Mouse (Mus musculus): ENCODE measurements around the gene Hba-a1. TPM values are rescaled to one million over a fixed set of nuclear protein-coding genes. Genes with fewer than 3 reads are reported as not detected.

Gene Hba-a1
- polyA plus RNA-seq (2015; fragmentation: Nextera tagmentation; extraction: Ambion mirVana): 5,004 and 6,789 TPM in 2 replicates

GRCm38 (mm10) chr11:32283091-32283777 lies at the start of gene Hba-a1:
Gene Hba-a1, plus strand, starts transcription at chr11:32283511.

GRCm38 (mm10) chr11:32267188-32267884 lies 16.0 kb upstream of the Hba-a1 start, which contains the start of gene Nprl3:
Gene Nprl3, minus strand, starts transcription at chr11:32267707.

GRCm38 (mm10) chr11:32276347-32276746 lies 7.0 kb upstream of the Hba-a1 start, which contains the start of gene Hba-x:
Gene Hba-x, plus strand, starts transcription at chr11:32276400.

GRCm38 (mm10) chr11:32286695-32287492 lies 3.6 kb downstream of the Hba-a1 start, which contains the start of gene Hbq1b:
Gene Hbq1b, plus strand, starts transcription at chr11:32286965.

GRCm38 (mm10) chr11:32296203-32296602 lies 12.9 kb downstream of the Hba-a1 start, which contains the start of gene Hba-a2:
Gene Hba-a2, plus strand, starts transcription at chr11:32296489.

GRCm38 (mm10) chr11:32299865-32300264 lies 16.6 kb downstream of the Hba-a1 start, which contains the start of gene Hbq1a:
Gene Hbq1a, plus strand, starts transcription at chr11:32300069.

Other genes with a start within 250 kb of the Hba-a1 start
- 0.25 and 0.32 TPM in 2 replicates for gene Il9r, start 83.2 kb upstream of the Hba-a1 start, polyA plus RNA-seq (2015; fragmentation: Nextera tagmentation; extraction: Ambion mirVana)
- gene Snrnp25, start 78.1 kb upstream of the Hba-a1 start, polyA plus RNA-seq (2015; fragmentation: Nextera tagmentation; extraction: Ambion mirVana): 54.3 and 85.1 TPM in 2 replicates
- 38.0 and 45.8 TPM in 2 replicates for gene Rhbdf1, start 61.2 kb upstream of the Hba-a1 start, polyA plus RNA-seq (2015; fragmentation: Nextera tagmentation; extraction: Ambion mirVana)
- gene Mpg, start 57.0 kb upstream of the Hba-a1 start, polyA plus RNA-seq (2015; fragmentation: Nextera tagmentation; extraction: Ambion mirVana): 31.8 and 38.2 TPM in 2 replicates
- 26.1 and 45.7 TPM in 2 replicates for gene Nprl3, start 15.8 kb upstream of the Hba-a1 start, polyA plus RNA-seq (2015; fragmentation: Nextera tagmentation; extraction: Ambion mirVana)
- gene Hba-x, start 7.1 kb upstream of the Hba-a1 start, polyA plus RNA-seq (2015; fragmentation: Nextera tagmentation; extraction: Ambion mirVana): 0.76 and 2.2 TPM in 2 replicates
- gene Hbq1b, start 3.5 kb downstream of the Hba-a1 start, polyA plus RNA-seq (2015; fragmentation: Nextera tagmentation; extraction: Ambion mirVana): 6.0 and 6.7 TPM in 2 replicates
- 12,058 and 16,203 TPM in 2 replicates for gene Hba-a2, start 13.0 kb downstream of the Hba-a1 start, polyA plus RNA-seq (2015; fragmentation: Nextera tagmentation; extraction: Ambion mirVana)
- 0.72 and 0.87 TPM in 2 replicates for gene Hbq1a, start 16.6 kb downstream of the Hba-a1 start, polyA plus RNA-seq (2015; fragmentation: Nextera tagmentation; extraction: Ambion mirVana)
- 5.6 and 8.0 TPM in 2 replicates for gene Sh3pxd2b, start 64.3 kb downstream of the Hba-a1 start, polyA plus RNA-seq (2015; fragmentation: Nextera tagmentation; extraction: Ambion mirVana)
- gene Ubtd2, start 171.9 kb downstream of the Hba-a1 start, polyA plus RNA-seq (2015; fragmentation: Nextera tagmentation; extraction: Ambion mirVana): 20.8 and 26.3 TPM in 2 replicates
- 0.47 TPM in 1 of 2 replicates, not detected in the other for gene Efcab9, start 248.6 kb downstream of the Hba-a1 start, polyA plus RNA-seq (2015; fragmentation: Nextera tagmentation; extraction: Ambion mirVana)
- gene Stk10, start 249.8 kb downstream of the Hba-a1 start, polyA plus RNA-seq (2015; fragmentation: Nextera tagmentation; extraction: Ambion mirVana): 2.1 and 2.4 TPM in 2 replicates